Mouse (Mus musculus) MEL (cell line): ENCODE measurements at regions not wholly inside any gene's neighbourhood (a gene's known extent, or its start where the extent isn't known, plus 50 kb on each side); places are given as distances from the start of the nearest gene placed in this dataset.

Experiments used
- DNase-seq: peaks from one replicate; pipeline ENCODE4 v3.0.0; 2011; ENCODE audit warnings: low read depth, low spot score
- H3K27ac ChIP-seq: 2 replicates; pipeline ENCODE4 v1.5.1; 2012; ENCODE audit warnings: low read depth, mild to moderate bottlenecking, control low read depth, low read length, moderate library complexity; ENCODE audit not compliant: control insufficient read depth
- H3K27me3 ChIP-seq, 2 experiments: fragments of 150-350 bp in 1 of 2; sonication (generic) in 1 of 2; 2 replicates each; pipeline ENCODE4 v1.6.1; 2012; ENCODE audit warnings: low read length in 2 of 2, mild to moderate bottlenecking in 2 of 2, improper control_type of control experiment in 1 of 2, moderate library complexity in 1 of 2; ENCODE audit not compliant: insufficient read depth in 2 of 2, control insufficient read depth in 1 of 2
- H3K36me3 ChIP-seq, 2 experiments: 2 replicates each; pipeline ENCODE4 v1.6.1; 2012 to 2014; ENCODE audit warnings: low read length in 2 of 2, improper control_type of control experiment in 1 of 2, inconsistent platforms in 1 of 2, mild to moderate bottlenecking in 1 of 2; ENCODE audit not compliant: insufficient read depth in 2 of 2, control insufficient read depth in 1 of 2
- H3K4me1 ChIP-seq, 2 experiments: fragments of 150-350 bp in 1 of 2; sonication (generic) in 1 of 2; 2 replicates each; pipeline ENCODE4 v1.6.1; 2012; ENCODE audit warnings: low read length in 2 of 2, improper control_type of control experiment in 1 of 2, mild to moderate bottlenecking in 1 of 2; ENCODE audit not compliant: insufficient read depth in 2 of 2, control insufficient read depth in 1 of 2
- H3K4me3 ChIP-seq, 2 experiments: fragments of 150-350 bp in 1 of 2; sonication (generic) in 1 of 2; 2 replicates each; pipeline ENCODE4 v1.5.1; 2012; ENCODE audit warnings: low read depth in 2 of 2, low read length in 2 of 2, mild to moderate bottlenecking in 2 of 2, moderate library complexity in 2 of 2, control low read depth in 1 of 2, improper control_type of control experiment in 1 of 2; ENCODE audit not compliant: control insufficient read depth in 1 of 2, insufficient read depth in 1 of 2
- H3K79me2 ChIP-seq: 2 replicates; pipeline ENCODE4 v1.6.1; 2012; ENCODE audit warnings: mild to moderate bottlenecking, low read length, moderate library complexity; ENCODE audit not compliant: control insufficient read depth, poor library complexity, insufficient read depth
- H3K9ac ChIP-seq: 2 replicates; pipeline ENCODE4 v1.6.1; 2012; ENCODE audit warnings: low read depth, mild to moderate bottlenecking, control low read depth, low read length, moderate library complexity; ENCODE audit not compliant: control insufficient read depth, poor library complexity, severe bottlenecking
- H3K9me3 ChIP-seq: fragments of 150-350 bp; sonication (generic); replicated peaks from 2 replicates; pipeline ENCODE4 v1.6.1; 2012; ENCODE audit warnings: mild to moderate bottlenecking, low read length, improper control_type of control experiment, moderate library complexity; ENCODE audit not compliant: insufficient read depth
- BHLHE40 ChIP-seq: IDR thresholded peaks from 2 replicates; pipeline ENCODE4 v1.6.1; 2012; ENCODE audit warnings: low read depth, mild to moderate bottlenecking, inconsistent platforms, low read length, improper control_type of control experiment, borderline replicate concordance
- CTCF ChIP-seq, 3 experiments: IDR thresholded peaks in 2 of 3; conservative IDR thresholded peaks in 1 of 3; 2 replicates each; pipeline ENCODE4 v1.5.1; 2011 to 2012; ENCODE audit warnings: low read length in 3 of 3, low read depth in 2 of 3, mild to moderate bottlenecking in 2 of 3, improper control_type of control experiment in 1 of 3, inconsistent platforms in 1 of 3, mixed read lengths in 1 of 3, moderate library complexity in 1 of 3; ENCODE audit not compliant: control insufficient read depth in 1 of 3, insufficient read depth in 1 of 3, poor library complexity in 1 of 3, severe bottlenecking in 1 of 3
- ELF1 ChIP-seq: IDR thresholded peaks from 2 replicates; pipeline ENCODE4 v1.6.1; 2014; ENCODE audit warnings: low read depth, mild to moderate bottlenecking, inconsistent platforms, low read length, improper control_type of control experiment, moderate library complexity
- GABPA ChIP-seq: IDR thresholded peaks from 2 replicates; pipeline ENCODE4 v1.6.1; 2012; ENCODE audit warnings: low read depth, mild to moderate bottlenecking, inconsistent platforms, low read length, improper control_type of control experiment, moderate library complexity
- GATA1 ChIP-seq: IDR thresholded peaks from 2 replicates; pipeline ENCODE4 v1.6.1; 2011; ENCODE audit warnings: low read depth, low read length, improper control_type of control experiment
- HCFC1 ChIP-seq: IDR thresholded peaks from 2 replicates; pipeline ENCODE4 v1.6.1; 2012; ENCODE audit warnings: low read depth, mild to moderate bottlenecking, inconsistent platforms, low read length, improper control_type of control experiment, moderate library complexity
- JUND ChIP-seq: IDR thresholded peaks from 2 replicates; pipeline ENCODE4 v1.6.1; 2011; ENCODE audit warnings: low read depth, mild to moderate bottlenecking, improper control_type of control experiment, low read length
- KAT2A ChIP-seq: conservative IDR thresholded peaks from 2 replicates; pipeline ENCODE4 v1.6.1; 2012; ENCODE audit warnings: low read depth, low read length, improper control_type of control experiment, inconsistent platforms
- MXI1 ChIP-seq: IDR thresholded peaks from 2 replicates; pipeline ENCODE4 v1.6.1; 2011; ENCODE audit warnings: mild to moderate bottlenecking, low read depth, low read length, improper control_type of control experiment
- MYC ChIP-seq: IDR thresholded peaks from 2 replicates; pipeline ENCODE4 v1.6.1; 2011; ENCODE audit warnings: low read depth, mild to moderate bottlenecking, low read length, improper control_type of control experiment, moderate library complexity
- POLR2A ChIP-seq, 2 experiments: IDR thresholded peaks; 2 replicates each; pipeline ENCODE4 v1.6.1; 2011 to 2012; ENCODE audit warnings: low read length in 2 of 2, mild to moderate bottlenecking in 2 of 2, control low read depth in 1 of 2, improper control_type of control experiment in 1 of 2, low read depth in 1 of 2, moderate library complexity in 1 of 2; ENCODE audit not compliant: control insufficient read depth in 1 of 2, insufficient read depth in 1 of 2, poor library complexity in 1 of 2
- POLR2AphosphoS5 ChIP-seq: IDR thresholded peaks from 2 replicates; pipeline ENCODE4 v1.6.1; 2012; ENCODE audit warnings: low read depth, borderline replicate concordance, mild to moderate bottlenecking, inconsistent platforms, low read length, moderate library complexity, mixed read lengths
- RCOR1 ChIP-seq: IDR thresholded peaks from 2 replicates; pipeline ENCODE4 v1.6.1; 2012; ENCODE audit warnings: low read depth, mild to moderate bottlenecking, inconsistent platforms, low read length, improper control_type of control experiment
- SIN3A ChIP-seq: IDR thresholded peaks from 2 replicates; pipeline ENCODE4 v1.6.1; 2012; ENCODE audit warnings: low read length, improper control_type of control experiment, inconsistent platforms
- TAL1 ChIP-seq: IDR thresholded peaks from 2 replicates; pipeline ENCODE4 v1.6.1; 2012; ENCODE audit warnings: mild to moderate bottlenecking, inconsistent platforms, low read length, moderate library complexity, mixed read lengths
- TCF12 ChIP-seq: IDR thresholded peaks from 2 replicates; pipeline ENCODE4 v1.6.1; 2014; ENCODE audit warnings: low read depth, mild to moderate bottlenecking, inconsistent platforms, low read length, improper control_type of control experiment, moderate library complexity
- UBTF ChIP-seq: IDR thresholded peaks from 2 replicates; pipeline ENCODE4 v1.6.1; 2012; ENCODE audit warnings: low read depth, mild to moderate bottlenecking, inconsistent platforms, low read length, improper control_type of control experiment, moderate library complexity, borderline replicate concordance; ENCODE audit not compliant: insufficient read depth
- USF2 ChIP-seq, 2 experiments: IDR thresholded peaks; 2 replicates each; pipeline ENCODE4 v1.6.1; 2011 to 2012; ENCODE audit warnings: improper control_type of control experiment in 2 of 2, low read length in 2 of 2, borderline replicate concordance in 1 of 2, inconsistent platforms in 1 of 2, low read depth in 1 of 2, mild to moderate bottlenecking in 1 of 2; ENCODE audit not compliant: insufficient read depth in 1 of 2
- ZC3H11A ChIP-seq: IDR thresholded peaks from 2 replicates; pipeline ENCODE4 v1.6.1; 2012; ENCODE audit warnings: low read depth, mild to moderate bottlenecking, inconsistent platforms, low read length, improper control_type of control experiment
- ZMIZ1 ChIP-seq: IDR thresholded peaks from 2 replicates; pipeline ENCODE4 v1.6.1; 2012; ENCODE audit warnings: low read depth, mild to moderate bottlenecking, inconsistent platforms, low read length, improper control_type of control experiment, moderate library complexity

DNA sequence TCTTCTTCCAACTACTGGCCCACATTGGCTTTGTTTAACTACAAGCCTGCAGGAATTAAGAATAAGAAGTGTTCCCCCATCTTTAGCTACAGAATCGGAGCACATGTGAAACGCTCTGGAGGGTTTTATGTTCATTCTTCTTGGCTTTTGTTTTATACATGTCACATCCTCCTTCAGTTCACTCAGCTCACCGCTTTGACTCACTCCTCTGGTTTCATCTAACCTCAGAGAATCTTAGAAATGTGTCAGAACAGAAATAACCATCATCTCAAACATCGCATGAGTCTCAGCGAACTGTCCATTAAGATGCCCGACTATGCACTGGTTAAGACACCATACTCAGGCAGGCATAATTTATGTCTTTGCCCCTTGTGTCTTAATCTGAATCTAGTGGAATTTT is 255.1 kb upstream of the Gm765 start:
- Histone ChIP-seq H3K36me3 (no peaks in the 10 kb centered on the region), H3K27me3 (no peaks in the 10 kb centered on the region), H3K4me1 (no peaks in the 10 kb centered on the region), H3K79me2 (no peaks in the 10 kb centered on the region), H3K4me3 (no peak overlapping the region), H3K9ac (no peak overlapping the region), H3K9me3 (no peaks in the 10 kb centered on the region), H3K27ac (no peak overlapping the region)
- no peak for DNase-seq
- TF ChIP-seq TAL1: no peak
- TF ChIP-seq GATA1: no peak
- TF ChIP-seq BHLHE40: no peak
- no peak for TF ChIP-seq MYC
- TF ChIP-seq POLR2AphosphoS5: no peak
- no peak for TF ChIP-seq HCFC1
- TF ChIP-seq KAT2A: no peak

DNA sequence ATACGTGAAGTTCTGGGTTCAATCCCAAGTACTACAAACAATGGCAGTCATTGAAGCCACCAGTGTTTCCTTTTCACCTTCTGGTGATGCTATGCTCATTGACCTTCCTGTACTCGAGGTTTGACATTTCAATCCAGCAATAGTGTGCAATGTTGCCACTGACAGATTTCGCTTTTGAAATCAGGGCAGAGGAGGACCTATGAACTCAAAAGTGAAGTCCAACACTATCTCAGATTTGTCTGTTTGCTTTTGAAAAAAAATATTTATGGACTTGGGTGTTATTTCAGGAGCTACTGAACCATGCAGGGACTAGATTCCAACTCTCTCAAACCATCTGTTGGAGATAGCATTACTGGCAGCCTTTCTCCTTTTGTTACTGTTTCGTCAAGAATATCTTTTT is 248.4 kb upstream of the Gm765 start:
- Histone ChIP-seq H3K4me1 (no peaks in the 10 kb centered on the region), H3K27ac (no peak overlapping the region), H3K79me2 (no peaks in the 10 kb centered on the region), H3K27me3 (no peaks in the 10 kb centered on the region), H3K4me3 (no peak overlapping the region), H3K36me3 (no peaks in the 10 kb centered on the region), H3K9ac (no peak overlapping the region), H3K9me3 (no peaks in the 10 kb centered on the region)
- TF ChIP-seq USF2 (IDR thresholded peaks at IDR 0.05; ENCODE audit: borderline replicate concordance in 1 of 2, insufficient read depth in 1 of 2, low read depth in 1 of 2, low read length in 2 of 2): no peak
- TF ChIP-seq RCOR1: no peak
- no peak for TF ChIP-seq MXI1
- no peak for TF ChIP-seq MYC
- no peak for TF ChIP-seq ZMIZ1
- TF ChIP-seq TAL1: no peak
- TF ChIP-seq TCF12: no peak
- no peak for TF ChIP-seq ELF1
- no peak for DNase-seq

DNA sequence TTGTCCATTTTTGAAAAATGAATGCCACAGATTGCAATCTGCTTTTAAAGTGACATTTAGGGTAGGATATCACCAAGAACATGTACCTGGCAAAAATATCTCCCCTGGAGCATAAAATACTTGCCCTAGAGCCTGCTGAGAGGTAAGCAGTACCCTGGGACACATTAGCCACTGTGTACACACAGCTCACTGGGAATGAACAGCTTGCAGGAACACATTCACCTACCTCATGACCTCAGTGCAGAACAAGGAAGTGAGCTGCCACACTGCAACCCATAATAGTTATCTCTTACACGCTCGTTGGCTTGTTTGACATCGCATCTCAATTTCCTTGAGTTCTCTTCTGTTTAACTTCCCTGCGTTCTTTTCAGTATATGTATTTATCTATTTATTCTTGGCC is 246.4 kb upstream of the Gm765 start:
- TF ChIP-seq TAL1: no peak
- no peak for TF ChIP-seq ZC3H11A
- TF ChIP-seq JUND: no peak
- TF ChIP-seq POLR2AphosphoS5: no peak
- no peak for TF ChIP-seq SIN3A
- TF ChIP-seq USF2 (IDR thresholded peaks at IDR 0.05; ENCODE audit: borderline replicate concordance in 1 of 2, insufficient read depth in 1 of 2, low read depth in 1 of 2, low read length in 2 of 2): no peak
- TF ChIP-seq BHLHE40: no peak
- no peak for TF ChIP-seq TCF12
- no peak for TF ChIP-seq POLR2A (IDR thresholded peaks at IDR 0.05; ENCODE audit: control insufficient read depth in 1 of 2, insufficient read depth in 1 of 2, low read depth in 1 of 2, low read length in 2 of 2, poor library complexity in 1 of 2)
- no peak for TF ChIP-seq GABPA
- no peak for TF ChIP-seq CTCF (IDR thresholded peaks at IDR 0.05 in 2 of 3, conservative IDR thresholded peaks at IDR 0.05 in 1 of 3; ENCODE audit: control insufficient read depth in 1 of 3, insufficient read depth in 1 of 3, low read depth in 2 of 3, low read length in 3 of 3, poor library complexity in 1 of 3, severe bottlenecking in 1 of 3)
- no peak for TF ChIP-seq UBTF
- TF ChIP-seq, all 39 proteins: peak for 0
- H3K36me3 ChIP-seq: no peaks in the 10 kb centered on the region
- no peak overlapping the region for H3K27ac ChIP-seq
- no peaks in the 10 kb centered on the region for H3K27me3 ChIP-seq
- no peaks in the 10 kb centered on the region for H3K9me3 ChIP-seq
- no peak overlapping the region for H3K9ac ChIP-seq
- no peaks in the 10 kb centered on the region for H3K4me1 ChIP-seq
- H3K4me3 ChIP-seq: no peak overlapping the region
- DNase-seq: no peak
- no peaks in the 10 kb centered on the region for H3K79me2 ChIP-seq
